Mouse (Mus musculus) c-Kit-positive CD71-positive TER-119-negative erythroid progenitor cells, embryonic 14.5 days (primary cell): ENCODE data around the gene Glipr1l2.
"Not testable (repeated sequence)": the region's sequence is repeated elsewhere in the genome, so short reads cannot be mapped to it uniquely, and the experiment has no call there.

Experiments
- DNase-seq: peaks from one replicate; pipeline ENCODE4 v3.0.0-alpha.2; 2013; ENCODE audit warnings: low read depth

The Glipr1l2 gene

DNA sequence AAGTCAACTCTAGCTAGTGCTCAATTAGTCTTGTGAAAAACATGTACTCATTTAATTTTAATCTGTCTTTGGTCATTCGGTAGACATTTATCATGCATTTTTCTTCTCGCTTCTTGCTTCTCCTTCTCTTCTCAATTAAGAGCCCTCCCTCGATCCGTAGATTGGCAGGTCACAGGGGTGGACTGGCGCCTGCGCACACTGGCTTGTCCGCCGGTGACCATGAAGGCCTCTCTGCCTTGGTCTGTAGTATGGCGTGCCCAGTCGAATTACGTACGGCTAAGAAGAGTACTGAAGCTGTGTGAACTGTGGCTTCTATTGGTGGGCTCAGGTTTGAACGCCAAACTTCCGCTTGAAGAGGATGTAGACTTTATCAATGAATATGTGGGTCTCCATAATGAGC is at the start of gene Glipr1l2:
Gene Glipr1l2, plus strand, starts transcription at position 198 of the 400 bp plus-strand sequence.
- DNase-seq = no peak

DNA sequence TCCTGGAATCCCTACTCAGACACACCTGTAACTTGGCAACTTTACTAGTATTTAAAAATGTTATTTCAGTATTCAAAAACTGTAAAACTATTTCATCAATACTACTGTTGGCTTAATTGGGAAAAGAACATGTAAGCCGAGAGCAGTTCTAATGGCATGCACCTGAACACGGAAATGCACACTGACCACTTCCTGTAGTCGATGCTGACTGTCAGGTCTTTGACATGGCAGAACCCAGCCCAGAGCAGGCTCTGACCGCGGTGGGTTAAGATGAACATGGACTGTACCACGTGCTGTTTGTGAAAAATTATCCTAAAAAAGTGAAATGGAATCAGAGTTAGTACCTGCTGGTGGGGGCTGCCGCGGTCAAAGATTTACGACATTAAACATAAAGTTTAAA is 39.6 kb upstream of the Glipr1l2 start:
- DNase-seq = not testable (repeated sequence)

DNA sequence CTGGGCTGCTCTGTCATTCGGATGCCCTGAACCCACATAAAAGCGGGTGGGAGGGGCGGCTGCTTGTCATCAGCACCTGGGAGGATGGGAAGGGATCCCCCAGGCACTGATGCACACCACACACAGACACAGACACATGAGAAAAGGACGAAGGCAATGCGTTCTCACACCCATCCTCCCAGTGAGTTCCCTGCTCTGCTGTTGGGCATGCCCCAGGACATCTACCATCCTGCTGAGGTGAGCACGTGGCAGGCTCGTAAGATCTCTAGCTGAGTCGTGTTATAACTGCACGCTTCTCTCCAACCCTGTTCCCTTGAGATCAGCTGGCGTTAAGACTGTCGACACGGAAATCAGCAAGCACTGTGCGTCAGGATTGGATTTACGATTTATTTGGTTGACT is 38.9 kb upstream of the Glipr1l2 start:
- DNase-seq = not testable (repeated sequence)

DNA sequence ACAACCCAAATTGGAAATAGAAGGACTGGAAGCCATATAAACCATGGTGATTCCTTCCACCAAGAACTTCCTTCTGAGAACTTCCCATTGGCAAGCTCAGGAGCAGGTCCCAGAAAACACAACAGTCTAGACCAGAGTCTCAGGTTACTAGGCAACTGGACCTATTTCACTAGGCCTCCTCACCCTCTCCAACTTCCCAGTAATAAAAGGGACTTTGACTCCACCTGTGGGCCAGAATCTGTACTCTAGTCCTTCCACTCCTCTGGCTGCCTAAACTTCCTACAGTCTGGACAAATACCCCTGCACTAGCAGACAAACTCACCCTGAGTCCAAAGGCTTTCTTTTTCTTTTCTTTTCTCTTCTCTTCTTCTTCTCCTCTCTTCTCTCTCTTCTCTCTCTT is 31.9 kb upstream of the Glipr1l2 start:
- no peak for DNase-seq

DNA sequence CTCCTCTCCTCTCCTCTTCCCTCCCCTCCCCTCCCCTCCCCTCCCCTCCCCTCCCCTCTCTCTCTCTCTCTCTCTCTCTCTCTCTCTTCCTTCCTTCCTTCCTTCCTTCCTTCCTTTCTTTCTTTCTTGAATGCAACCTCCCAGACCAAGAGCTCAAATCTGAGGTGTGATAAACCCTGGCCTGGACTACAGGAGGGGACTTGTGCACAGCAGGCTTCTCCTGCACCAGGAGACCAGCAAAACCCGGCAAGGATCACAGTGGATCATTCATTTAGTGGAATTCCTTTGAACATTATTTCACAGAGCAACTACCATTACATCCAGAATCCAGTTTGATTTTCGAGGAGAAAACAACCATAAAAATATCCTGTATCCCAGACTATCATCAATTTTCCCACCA is 31.2 kb upstream of the Glipr1l2 start:
- not testable (repeated sequence) for DNase-seq

DNA sequence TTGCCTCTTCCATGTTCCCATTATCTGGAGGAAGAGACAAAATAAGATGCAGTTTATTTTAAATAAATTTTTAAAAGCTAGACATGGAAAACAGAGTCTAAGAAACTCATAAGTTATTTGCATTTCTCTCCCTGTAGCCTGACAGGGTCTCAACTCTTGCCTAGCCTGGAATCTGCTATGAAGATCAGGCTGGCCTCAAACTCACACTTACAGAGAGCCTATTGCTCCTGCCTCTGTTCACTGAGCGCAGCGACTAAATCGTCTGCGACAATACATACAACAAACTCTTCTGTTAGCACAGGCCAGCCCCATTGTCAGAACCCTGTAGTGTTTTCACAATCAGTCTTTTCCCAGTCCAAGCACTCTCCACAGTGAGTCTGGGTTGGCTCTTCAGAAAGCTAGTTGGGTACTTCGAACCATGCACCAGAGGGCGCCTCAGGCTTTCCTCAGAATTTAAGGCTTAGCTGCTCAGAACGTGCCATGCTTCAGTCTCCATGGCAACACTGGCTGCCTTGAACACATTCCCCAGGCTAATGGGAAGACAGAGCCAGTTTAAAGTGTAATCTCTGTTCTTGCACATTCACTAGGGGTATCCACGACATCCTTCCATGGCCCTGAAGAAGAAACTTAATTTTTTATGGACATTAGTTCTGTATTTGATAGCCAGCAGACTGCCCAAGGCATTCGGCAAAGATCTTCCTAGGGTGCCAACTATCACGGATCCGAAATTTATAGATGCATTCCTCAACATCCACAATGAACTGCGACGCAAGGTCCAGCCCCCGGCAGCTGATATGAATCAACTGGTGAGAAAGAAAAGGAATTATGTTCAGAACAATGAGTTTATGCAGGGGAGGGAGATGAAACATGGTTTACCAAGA is 23.2 kb upstream of the Glipr1l2 start, which contains the start of gene Glipr1l1:
Gene Glipr1l1, plus strand, starts transcription at position 488 of the 881 bp plus-strand sequence.
- DNase-seq = no peak

DNA sequence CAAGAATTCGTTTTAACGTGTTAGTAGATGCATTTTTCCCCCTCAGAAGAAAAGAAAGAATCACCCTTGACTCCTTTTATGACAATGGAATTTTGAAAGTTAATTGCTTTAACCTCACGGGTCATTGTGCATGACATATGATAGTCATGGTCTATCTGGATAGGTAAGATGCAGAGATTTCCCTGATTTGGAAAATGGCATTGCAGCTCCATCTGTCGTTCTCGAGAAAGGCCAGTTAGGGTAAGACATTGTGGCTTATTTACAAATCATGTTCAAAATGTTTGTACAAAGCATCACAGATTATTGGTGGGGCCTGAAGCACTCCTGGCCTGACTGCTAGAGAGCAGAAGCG is 22.6 kb upstream of the Glipr1l2 start:
- DNase-seq = not testable (repeated sequence)

DNA sequence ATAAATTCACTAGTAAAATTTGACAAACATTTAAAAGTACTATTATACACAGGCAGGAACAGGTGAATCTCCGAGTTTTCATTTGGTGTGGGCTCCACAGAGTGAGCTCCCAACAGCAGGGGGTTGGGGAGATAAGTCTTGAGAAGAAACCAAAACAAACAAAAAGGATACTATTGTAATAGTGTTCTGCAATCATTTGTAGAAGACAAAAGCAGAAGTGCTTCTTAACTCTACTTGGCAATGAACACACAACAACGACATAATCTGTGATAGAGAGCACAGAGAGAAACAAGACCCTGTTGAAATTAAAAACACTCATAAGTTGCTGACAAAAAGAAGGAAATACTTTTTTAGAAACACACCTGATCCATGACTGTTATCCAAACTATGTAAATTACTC is 3.1 kb upstream of the Glipr1l2 start:
- no peak for DNase-seq

DNA sequence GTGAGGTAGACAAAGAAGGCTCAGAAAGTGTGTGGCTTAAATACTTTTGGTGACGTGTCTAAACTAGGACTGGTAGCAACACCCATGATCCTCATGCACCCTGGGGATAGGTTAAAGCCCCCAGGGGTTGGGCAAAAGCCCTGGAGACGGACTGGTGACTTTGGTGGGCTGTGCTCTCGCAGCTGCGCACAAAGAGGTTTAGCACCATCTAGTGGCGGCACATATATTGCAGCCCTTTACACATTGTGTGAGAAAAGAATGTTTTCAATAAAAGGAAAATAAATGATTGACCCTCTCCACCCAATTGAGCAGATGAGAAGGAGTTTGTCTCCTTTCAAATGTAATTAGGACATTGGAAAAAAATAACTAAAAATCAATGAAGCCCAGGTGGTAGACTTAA is 22.6 kb downstream of the Glipr1l2 start:
- DNase-seq = peak; percentile 19

DNA sequence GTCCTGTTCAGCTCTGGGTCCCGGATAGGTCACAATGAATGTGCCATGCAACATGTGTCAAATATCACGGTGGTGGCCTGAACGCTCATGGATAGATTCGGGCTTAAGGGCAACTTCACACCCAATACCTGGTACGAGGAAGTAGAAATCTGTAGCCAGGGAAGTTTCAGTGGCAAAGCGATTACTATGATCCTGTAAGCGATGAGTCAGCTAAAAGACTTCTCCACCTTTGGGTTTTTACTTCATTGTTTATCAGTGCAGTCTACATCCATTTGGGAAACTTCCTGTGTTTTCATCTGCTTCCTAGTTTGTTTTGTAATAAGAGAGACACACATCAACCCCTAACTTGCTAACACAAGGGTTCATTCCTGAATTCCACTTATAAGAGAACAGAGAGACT is 27.2 kb downstream of the Glipr1l2 start:
- DNase-seq = no peak

DNA sequence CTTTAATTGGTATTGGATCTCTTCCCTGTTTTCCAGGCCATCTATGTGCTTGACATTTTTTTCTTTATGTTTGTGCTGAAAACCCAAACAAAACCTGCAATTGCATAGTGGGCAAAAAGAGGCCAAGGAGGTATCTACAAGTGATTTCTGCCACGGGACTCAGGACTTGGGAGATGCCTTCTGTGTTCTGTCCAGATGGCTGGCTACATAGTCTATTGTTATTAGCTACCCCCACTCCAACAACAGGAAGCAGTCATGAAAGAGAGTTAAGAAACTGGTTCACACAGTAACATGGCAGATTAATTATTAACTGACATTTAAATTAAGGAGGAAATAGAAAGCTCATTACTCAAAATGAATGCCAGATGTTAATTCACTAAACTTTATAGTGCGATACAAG is 41.9 kb downstream of the Glipr1l2 start:
- not testable (repeated sequence) for DNase-seq

DNA sequence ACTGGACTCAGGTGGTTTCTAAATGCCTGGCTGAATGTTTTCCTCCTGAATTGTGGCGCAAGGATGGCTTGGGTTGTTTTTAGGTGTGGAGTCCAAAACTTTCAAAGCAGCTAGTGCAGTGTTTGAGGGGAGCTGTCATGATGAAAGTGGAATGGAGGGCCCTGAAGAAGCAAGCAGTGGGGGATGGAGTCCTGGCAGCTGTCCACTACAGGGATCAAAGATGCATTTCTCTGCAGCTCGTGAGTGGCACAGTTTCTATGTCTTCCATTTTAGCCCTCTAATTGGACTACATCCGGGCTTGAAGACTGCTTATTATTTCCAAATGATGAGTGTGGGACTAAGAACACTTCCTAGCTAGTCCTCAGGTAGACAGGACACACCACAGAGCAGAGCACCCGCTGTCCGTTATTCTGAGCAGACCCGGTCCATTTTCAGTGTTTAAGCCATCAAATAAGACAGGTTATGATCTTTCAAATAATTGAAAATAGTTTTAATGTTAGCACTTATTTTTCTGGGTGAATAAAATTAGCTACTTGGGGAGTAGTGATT is 44.6 kb downstream of the Glipr1l2 start:
- DNase-seq = not testable (repeated sequence)

DNA sequence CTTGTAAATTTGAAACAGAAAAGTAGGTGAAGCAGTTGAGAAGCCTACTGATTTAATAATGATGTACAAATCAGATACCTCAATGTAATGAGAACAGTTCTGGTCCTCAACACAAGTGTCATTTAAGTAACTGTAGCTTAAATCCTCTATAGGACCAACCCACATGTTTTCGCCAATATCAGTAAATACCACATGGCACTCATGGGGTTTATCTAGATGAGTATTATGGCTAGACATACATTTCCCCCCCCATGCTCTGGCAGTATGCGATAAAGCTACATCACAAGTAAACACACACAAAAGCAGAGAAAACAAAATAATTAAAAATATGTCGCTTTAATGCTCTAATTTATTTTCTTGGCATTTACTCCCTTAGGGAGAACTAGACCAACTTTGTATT is 49.0 kb downstream of the Glipr1l2 start:
- no peak for DNase-seq

DNA sequence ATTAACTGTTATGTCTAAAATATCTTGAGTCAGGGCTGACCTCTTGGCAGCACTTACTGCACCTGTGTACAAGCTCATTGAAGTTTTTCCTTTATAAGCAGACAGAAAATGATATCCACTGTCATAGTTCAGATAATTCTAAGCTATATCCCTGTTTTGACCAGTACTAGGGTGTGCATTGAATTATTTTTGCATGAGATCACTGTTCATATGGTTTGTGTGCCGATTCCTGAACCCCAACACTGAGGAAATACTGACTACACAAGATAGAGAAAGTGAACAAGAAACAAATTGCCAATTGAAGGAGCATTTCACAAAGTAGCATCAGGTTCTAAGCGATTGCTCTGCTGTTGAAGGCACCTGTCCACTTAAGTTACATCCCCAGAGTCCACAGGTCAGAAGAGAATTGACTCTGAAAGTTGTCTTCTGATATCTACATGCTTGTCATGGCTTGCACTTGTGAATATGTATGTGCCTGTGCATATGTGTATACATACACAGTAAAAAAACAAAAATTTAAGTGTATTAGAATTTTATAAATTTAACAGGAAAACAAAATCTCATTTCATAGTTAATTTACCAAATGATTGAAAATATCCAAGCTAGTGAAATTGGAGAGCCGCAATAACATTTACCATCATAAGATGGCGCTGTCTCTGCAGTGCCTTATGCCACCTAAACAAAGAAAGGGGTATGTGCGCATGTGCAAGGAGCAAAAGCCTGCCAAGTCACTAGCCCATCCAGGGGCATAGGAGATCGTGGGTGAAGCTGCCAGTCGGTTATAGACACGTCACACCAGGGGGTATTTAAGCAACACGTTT is 55.1 kb downstream of the Glipr1l2 start:
- peak; percentile 59 for DNase-seq

DNA sequence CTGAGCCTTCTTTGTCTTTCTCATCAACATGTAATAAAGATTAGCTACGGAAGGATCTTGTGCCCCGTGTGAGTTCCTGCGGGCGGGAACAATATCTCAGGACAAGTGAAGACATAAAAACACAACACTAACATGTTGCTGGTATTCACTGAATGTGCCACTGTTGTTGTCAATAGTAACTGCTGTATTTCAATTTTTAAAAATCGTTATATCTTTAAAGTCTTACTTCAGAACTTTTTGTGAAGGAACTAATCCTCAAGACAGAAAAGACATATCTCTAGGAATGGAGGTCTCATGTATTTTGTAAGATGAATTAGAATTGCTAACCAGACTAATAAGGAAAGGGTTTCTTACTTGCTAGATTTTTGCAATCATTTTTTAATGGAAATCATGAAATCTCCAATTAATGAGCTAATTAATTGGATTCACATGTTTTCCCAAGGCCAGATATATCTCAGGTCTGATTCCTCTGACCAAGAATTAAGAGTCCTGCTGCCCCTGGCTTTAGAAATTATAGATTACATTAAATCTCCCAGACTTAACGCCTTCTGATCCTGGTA is 55.8 kb downstream of the Glipr1l2 start:
- DNase-seq = no peak

DNA sequence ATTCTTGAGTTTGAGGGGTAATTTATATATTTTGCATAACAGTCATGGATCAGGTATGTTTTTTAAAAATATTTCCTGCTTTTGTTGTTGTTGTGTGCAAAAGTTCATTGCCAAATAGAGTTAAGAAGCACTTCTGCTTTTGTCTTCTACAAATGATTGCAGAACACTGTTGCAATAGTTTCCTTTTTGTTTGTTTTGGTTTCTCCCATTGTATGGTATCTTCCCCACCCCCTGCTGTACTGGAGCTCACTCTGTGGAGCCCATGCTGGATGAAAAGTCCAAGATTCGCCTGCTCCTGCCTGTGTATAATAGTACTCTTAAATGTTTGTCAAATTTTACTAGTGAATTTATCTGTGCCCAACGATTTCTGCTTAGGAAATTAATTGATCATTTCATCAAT is 56.7 kb downstream of the Glipr1l2 start:
- no peak for DNase-seq
